Mouse (Mus musculus): Measurements from ENCODE around the gene Zpbp. TPM values are rescaled to one million over a fixed set of nuclear protein-coding genes. Genes with fewer than 3 reads are reported as not detected.

Zpbp gene
- polyA plus RNA-seq, 1 experiment from 2014 or later, result 1.1 TPM

- WGBS, result 92% methylated on average over 10 of the region's 10 CpGs
- no peaks in the 10 kb centered on the region for H3K36me3 ChIP-seq
These were observed 69.0 kb downstream of the Zpbp start for GRCm38 (mm10) chr11:11393164-11393563.

GRCm38 (mm10) chr11:11371305-11371704 is 90.9 kb downstream of the Zpbp start:
- Histone ChIP-seq H3K36me3 (no peaks in the 10 kb centered on the region), H3K9ac (no peak overlapping the region), H3K27me3 (no peaks in the 10 kb centered on the region), H3K4me2 (no peak overlapping the region), H3K4me1 (replicated peaks) (no peaks in the 10 kb centered on the region), H3K4me3 (no peak overlapping the region), H3K27ac (no peak overlapping the region), H3K9me3 (no peaks in the 10 kb centered on the region)
- no peak for ATAC-seq (ENCODE audit: low FRiP score)
- WGBS, result 90% methylated on average over 5 of the region's 5 CpGs

More at GRCm38 (mm10) chr11:11393164-11393563, 69.0 kb downstream of the Zpbp start:
- no peak for ATAC-seq (ENCODE audit: low FRiP score)
- no peak overlapping the region for H3K27ac ChIP-seq
- H3K27me3 ChIP-seq, result no peaks in the 10 kb centered on the region
- H3K4me1 ChIP-seq (replicated peaks), result no peaks in the 10 kb centered on the region
- H3K4me3 ChIP-seq, result no peak overlapping the region
- H3K9me3 ChIP-seq, result no peaks in the 10 kb centered on the region
- H3K4me2 ChIP-seq, result no peak overlapping the region
- no peak overlapping the region for H3K9ac ChIP-seq

GRCm38 (mm10) chr11:11283512-11283911 is 178.7 kb downstream of the Zpbp start:
- Histone ChIP-seq H3K9me3 (no peaks in the 10 kb centered on the region), H3K4me3 (no peak overlapping the region), H3K9ac (no peak overlapping the region), H3K4me2 (no peak overlapping the region), H3K4me1 (replicated peaks) (no peaks in the 10 kb centered on the region), H3K27me3 (no peaks in the 10 kb centered on the region), H3K36me3 (no peaks in the 10 kb centered on the region), H3K27ac (no peak overlapping the region)
- WGBS, result 75% methylated on average over 3 of the region's 3 CpGs
- no peak for ATAC-seq (ENCODE audit: low FRiP score)

GRCm38 (mm10) chr11:11280128-11280527 is 182.1 kb downstream of the Zpbp start:
- no peak overlapping the region for H3K4me3 ChIP-seq
- no peaks in the 10 kb centered on the region for H3K9me3 ChIP-seq
- H3K4me1 ChIP-seq (replicated peaks), result no peaks in the 10 kb centered on the region
- no peak overlapping the region for H3K4me2 ChIP-seq
- H3K27ac ChIP-seq, result no peak overlapping the region
- H3K27me3 ChIP-seq, result no peaks in the 10 kb centered on the region
- no peak for ATAC-seq (ENCODE audit: low FRiP score)
- no peaks in the 10 kb centered on the region for H3K36me3 ChIP-seq
- no peak overlapping the region for H3K9ac ChIP-seq

GRCm38 (mm10) chr11:11257348-11257747 is 204.9 kb downstream of the Zpbp start:
- ATAC-seq (ENCODE audit: low FRiP score), result no peak
- Histone ChIP-seq H3K9ac (no peak overlapping the region), H3K4me3 (no peak overlapping the region), H3K27me3 (no peaks in the 10 kb centered on the region), H3K9me3 (no peaks in the 10 kb centered on the region), H3K36me3 (no peaks in the 10 kb centered on the region), H3K27ac (no peak overlapping the region), H3K4me1 (replicated peaks) (no peaks in the 10 kb centered on the region), H3K4me2 (no peak overlapping the region)
- 98% methylated on average over 1 of the region's 1 CpGs for WGBS

- Histone ChIP-seq H3K36me3 (no peaks in the 10 kb centered on the region), H3K9me3 (no peaks in the 10 kb centered on the region), H3K27ac (no peak overlapping the region), H3K9ac (no peak overlapping the region), H3K4me1 (replicated peaks) (no peaks in the 10 kb centered on the region), H3K4me3 (no peak overlapping the region), H3K4me2 (no peak overlapping the region), H3K27me3 (no peaks in the 10 kb centered on the region)
- peak; percentile 28; the same call in 1 of the 2 replicates for ATAC-seq (ENCODE audit: low FRiP score)
- 83% methylated on average over 6 of the region's 6 CpGs for WGBS
These were observed 219.4 kb downstream of the Zpbp start for GRCm38 (mm10) chr11:11242694-11243377.

GRCm38 (mm10) chr11:11239346-11239745 is 222.9 kb downstream of the Zpbp start:
- Histone ChIP-seq H3K4me2 (no peak overlapping the region), H3K4me3 (no peak overlapping the region), H3K9ac (no peak overlapping the region), H3K9me3 (no peaks in the 10 kb centered on the region), H3K4me1 (replicated peaks) (no peaks in the 10 kb centered on the region), H3K36me3 (no peaks in the 10 kb centered on the region), H3K27ac (no peak overlapping the region), H3K27me3 (no peaks in the 10 kb centered on the region)
- WGBS, result 74% methylated on average over 1 of the region's 1 CpGs
- no peak for ATAC-seq (ENCODE audit: low FRiP score)

Other genes starting within 250 kb of the Zpbp start
- gene Spata48, start 314 bp downstream of the Zpbp start, polyA plus RNA-seq (2015; fragmentation: Nextera tagmentation; extraction: Ambion mirVana), result 0.78 and 1.3 TPM in 2 replicates
- gene 4930512M02Rik, start 165.4 kb upstream of the Zpbp start, polyA plus RNA-seq (2015; fragmentation: Nextera tagmentation; extraction: Ambion mirVana), result not detected in 2 replicates
- 0.74 and 1.1 TPM in 2 replicates for gene Ikzf1, start 222.6 kb upstream of the Zpbp start, polyA plus RNA-seq (2015; fragmentation: Nextera tagmentation; extraction: Ambion mirVana)